Mouse (Mus musculus) urinary bladder, adult 2 months (tissue): Measurements from ENCODE around the gene Olfr711. TPM values are rescaled to one million over a fixed set of nuclear protein-coding genes. Genes with fewer than 3 reads are reported as not detected.
"Not testable (repeated sequence)": the region's sequence is repeated elsewhere in the genome, so short reads cannot be mapped to it uniquely, and the experiment has no call there.

Source experiments
- DNase-seq: peaks from one replicate; pipeline ENCODE4 v3.0.0; 2022; ENCODE audit warnings: low spot score
- polyA plus RNA-seq: library from polyadenylated mRNA; depleted of rRNA; stranded (reverse); fragments of >200 nt; gene quantifications from 2 replicates; pipeline ENCODE4 v1.2.3, GENCODE M21; 2012; rRNA removed

The Olfr711 gene
- not detected in 2 replicates for polyA plus RNA-seq

DNA sequence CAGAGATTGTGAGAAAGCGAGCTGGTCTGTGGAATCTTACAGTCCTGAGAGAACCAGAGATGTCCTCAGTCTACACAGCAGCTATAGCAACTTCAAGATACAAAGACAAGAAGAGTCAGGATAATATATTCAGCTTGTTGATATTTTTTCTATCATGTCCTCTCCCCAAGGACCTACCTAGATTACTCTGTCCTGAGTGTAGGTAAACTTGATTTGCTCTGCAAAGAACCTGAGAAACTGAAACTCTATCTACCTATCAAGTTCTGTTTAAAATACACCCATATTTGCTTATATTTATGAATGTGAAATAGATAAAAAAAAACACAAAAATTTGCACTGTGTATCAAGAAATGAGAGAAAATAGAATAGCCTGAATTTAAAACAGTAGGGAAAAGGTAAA is at the start of gene Olfr711:
Gene Olfr711, minus strand, starts transcription at position 101 of the 400 bp plus-strand sequence.
- DNase-seq = no peak

DNA sequence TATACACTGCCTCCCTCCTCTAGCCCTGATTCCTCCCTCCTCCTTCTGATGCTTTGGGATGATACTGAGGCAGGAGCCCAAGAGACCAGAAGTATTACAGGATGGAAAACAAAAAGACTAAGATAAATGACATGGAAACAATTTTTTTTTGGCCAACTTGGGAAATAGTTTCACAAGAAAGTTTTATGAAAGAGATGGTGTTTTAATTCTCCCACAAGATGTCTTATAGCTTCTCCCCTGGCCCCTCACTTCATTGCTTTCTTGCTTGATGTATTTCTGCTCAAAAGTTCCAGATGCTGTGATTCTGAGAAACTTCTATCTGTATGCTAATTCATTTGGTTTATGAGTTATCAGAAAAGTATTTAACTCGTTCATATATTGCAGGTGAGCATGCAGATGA is 30.7 kb upstream of the Olfr711 start, which contains the start of gene Olfr2:
Gene Olfr2, minus strand, starts transcription at position 101 of the 400 bp plus-strand sequence.
- no peak for DNase-seq

DNA sequence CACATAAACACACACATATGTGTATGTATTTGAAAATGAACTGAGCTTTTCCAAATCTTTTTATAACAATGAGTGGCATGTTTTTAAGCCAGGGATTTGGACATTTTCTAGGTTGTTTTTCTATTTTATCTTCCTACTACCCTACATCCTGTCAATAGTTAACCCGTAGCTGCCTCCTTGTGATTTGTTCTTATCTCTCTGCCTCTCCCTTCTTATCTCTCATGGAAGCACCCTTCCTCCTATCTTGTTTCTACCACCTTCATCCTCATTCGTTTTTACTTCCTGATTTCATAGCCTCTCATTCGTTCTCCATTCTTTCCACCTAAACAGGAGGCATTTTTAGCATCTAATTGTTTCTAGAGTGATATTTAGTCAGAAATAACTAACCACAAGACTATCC is 28.9 kb upstream of the Olfr711 start:
- no peak for DNase-seq

DNA sequence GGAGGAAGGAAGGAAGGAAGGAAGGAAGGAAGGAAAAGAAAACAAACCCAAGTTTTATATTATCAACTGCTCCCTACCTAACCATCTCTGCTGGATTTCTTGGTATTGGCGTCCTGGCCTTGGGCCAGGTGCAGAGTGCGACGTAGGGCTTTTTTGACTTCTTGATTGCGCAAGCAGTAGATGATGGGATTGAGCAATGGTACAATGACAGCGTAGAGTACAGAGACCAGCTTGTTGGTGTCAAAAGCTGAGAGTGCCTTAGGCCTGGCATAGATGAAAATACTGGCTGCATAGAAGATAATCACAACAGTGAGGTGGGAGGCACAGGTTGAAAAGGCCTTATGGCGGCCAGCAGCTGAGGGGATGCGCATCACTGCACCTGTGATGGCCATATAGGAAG is 25.5 kb upstream of the Olfr711 start:
- DNase-seq = no peak

DNA sequence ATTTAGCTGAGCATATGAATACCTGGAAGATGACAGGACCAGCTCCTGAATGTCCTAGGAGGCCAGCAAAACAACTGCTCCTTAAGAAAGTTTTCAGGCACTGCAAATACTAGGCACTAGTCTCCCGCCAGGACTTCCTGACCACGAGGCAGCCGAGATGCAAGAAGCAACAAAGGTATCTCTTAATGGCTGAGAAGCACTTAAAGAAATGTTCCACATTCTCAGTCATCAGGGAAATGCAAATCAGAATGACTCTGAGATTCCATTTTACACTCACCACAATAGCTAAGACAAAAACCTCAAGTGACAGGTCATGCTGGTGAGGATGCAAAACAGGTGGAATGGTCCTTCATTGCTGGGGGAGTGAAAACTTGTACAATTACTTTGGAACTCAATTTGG is 10.0 kb upstream of the Olfr711 start:
- no peak for DNase-seq

DNA sequence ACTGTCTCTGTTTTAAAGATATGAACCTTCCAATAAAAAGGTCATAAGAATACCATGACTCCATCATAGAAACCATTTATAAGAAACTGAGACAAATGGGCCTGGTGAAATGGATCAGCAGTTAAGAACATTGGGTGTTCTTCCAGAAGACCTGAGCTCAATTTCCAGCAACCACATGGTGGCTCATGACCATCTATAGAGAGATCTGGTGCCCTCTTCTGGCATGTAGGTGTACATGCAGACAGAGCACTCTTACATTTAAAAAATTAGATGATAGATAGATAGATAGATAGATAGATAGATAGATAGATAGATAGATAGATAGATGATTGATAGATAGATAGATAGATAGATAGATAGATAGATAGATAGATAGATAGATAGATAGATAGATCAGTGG is 7.8 kb downstream of the Olfr711 start:
- not testable (repeated sequence) for DNase-seq

DNA sequence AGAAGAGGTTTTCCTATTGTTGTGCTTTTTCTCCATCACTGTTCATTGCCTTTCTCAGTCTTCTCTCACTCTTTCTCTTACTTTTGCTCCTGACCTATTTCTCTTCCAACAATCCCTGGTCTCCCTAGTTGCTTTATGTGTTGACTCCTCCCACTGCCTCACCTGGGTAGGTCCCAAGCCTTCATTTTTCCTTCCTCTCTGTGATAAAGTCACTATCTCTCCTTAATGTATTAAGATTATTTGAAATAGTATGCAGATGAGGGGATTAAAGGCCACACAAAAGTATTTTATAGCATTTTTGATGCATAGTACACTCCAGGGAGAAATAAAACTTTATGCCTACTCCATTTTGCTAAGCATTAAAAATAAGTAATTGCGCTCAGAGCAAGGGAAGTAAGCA is 11.4 kb downstream of the Olfr711 start, which contains the start of gene Olfr6:
Gene Olfr6, minus strand, starts transcription at position 101 of the 400 bp plus-strand sequence.
- DNase-seq = no peak

DNA sequence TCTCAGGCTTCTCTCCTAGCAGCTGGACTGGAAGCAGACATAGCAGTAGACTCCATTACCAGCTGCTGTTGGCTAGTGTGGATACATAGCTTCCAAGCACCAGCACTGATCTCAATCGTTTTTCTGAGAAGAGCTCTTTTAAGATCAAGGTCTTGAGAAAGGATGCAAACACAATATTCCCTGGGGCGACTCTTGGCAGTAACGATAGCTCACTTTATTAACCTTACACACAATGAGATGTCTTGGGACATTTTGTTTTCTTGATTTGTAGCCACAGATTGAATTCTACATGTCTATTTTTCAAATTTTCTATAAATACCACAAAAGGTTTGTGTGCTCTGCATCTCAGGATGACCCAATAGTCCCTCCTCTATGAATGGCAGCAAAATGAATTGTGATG is 27.0 kb downstream of the Olfr711 start, which contains the start of gene Olfr710:
Gene Olfr710, minus strand, starts transcription at position 101 of the 400 bp plus-strand sequence.
- DNase-seq = no peak

DNA sequence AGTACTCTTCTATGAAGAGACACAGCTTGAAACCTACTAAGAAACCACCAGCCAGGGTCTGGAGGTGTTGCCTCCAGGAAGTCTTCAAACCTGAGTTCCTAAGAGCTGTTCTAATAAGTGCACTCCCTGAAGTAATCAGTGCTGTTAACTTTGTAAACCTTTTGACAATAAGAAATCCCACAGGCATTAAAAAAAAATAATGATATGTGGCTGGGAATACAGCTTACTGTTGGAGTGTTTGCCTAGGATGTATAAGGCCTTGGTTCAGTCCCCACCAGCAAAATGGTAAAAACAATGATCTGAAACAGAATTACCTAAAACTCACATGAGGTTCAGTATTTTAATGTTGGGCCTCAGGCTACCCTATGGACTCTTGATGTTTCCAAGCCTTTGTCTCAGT is 43.1 kb downstream of the Olfr711 start, which contains the start of gene Olfr709-ps1:
Gene Olfr709-ps1, minus strand, starts transcription at position 101 of the 400 bp plus-strand sequence.
- no peak for DNase-seq

DNA sequence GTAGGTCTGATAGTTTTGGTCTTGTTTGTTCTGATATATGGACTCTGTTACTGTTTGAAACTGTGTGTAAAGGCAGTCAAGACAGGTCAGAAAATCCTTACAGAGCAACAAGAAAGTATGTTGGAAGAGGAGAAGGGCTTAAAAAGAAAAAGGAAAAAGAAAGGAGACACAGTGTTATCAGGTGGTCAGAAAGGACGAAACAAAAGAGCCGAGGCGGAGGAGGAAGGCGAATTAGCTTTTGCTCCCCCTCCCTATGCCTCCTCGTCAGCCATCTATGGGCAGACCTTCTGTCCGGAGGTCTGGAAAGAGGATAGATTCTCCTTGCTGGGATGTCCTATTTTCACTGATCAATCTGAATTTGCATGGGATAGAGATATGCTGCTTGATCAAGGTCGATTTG is 54.3 kb downstream of the Olfr711 start:
- not testable (repeated sequence) for DNase-seq

Other genes starting within 250 kb of the Olfr711 start
- not detected in 2 replicates for gene Olfr697, start 233.0 kb downstream of the Olfr711 start, polyA plus RNA-seq
- not detected in 2 replicates for gene Olfr698, start 220.1 kb downstream of the Olfr711 start, polyA plus RNA-seq
- gene Olfr699, start 182.3 kb downstream of the Olfr711 start, polyA plus RNA-seq = not detected in 2 replicates
- gene Olfr700, start 166.6 kb downstream of the Olfr711 start, polyA plus RNA-seq = not detected in 2 replicates
- not detected in 2 replicates for gene Olfr701, start 161.3 kb downstream of the Olfr711 start, polyA plus RNA-seq
- gene Olfr702, start 141.6 kb downstream of the Olfr711 start, polyA plus RNA-seq = not detected in 2 replicates
- gene Olfr703, start 132.1 kb downstream of the Olfr711 start, polyA plus RNA-seq = not detected in 2 replicates
- not detected in 2 replicates for gene Olfr704, start 112.3 kb downstream of the Olfr711 start, polyA plus RNA-seq
- not detected in 2 replicates for gene Olfr705, start 98.6 kb downstream of the Olfr711 start, polyA plus RNA-seq
- not detected in 2 replicates for gene Olfr706, start 87.3 kb downstream of the Olfr711 start, polyA plus RNA-seq
- gene Olfr707, start 74.2 kb downstream of the Olfr711 start, polyA plus RNA-seq = not detected in 2 replicates
- gene Olfr1532-ps1, start 67.5 kb downstream of the Olfr711 start, polyA plus RNA-seq = not detected in 2 replicates
- not detected in 2 replicates for gene Olfr709-ps1, start 43.2 kb downstream of the Olfr711 start, polyA plus RNA-seq
- gene Olfr710, start 27.1 kb downstream of the Olfr711 start, polyA plus RNA-seq = not detected in 2 replicates
- gene Olfr6, start 11.5 kb downstream of the Olfr711 start, polyA plus RNA-seq = not detected in 2 replicates
- not detected in 2 replicates for gene Olfr2, start 30.6 kb upstream of the Olfr711 start, polyA plus RNA-seq
- gene Olfr713, start 55.7 kb upstream of the Olfr711 start, polyA plus RNA-seq = not detected in 2 replicates
- gene Olfr714, start 95.5 kb upstream of the Olfr711 start, polyA plus RNA-seq = not detected in 2 replicates
- not detected in 2 replicates for gene Olfr17, start 117.8 kb upstream of the Olfr711 start, polyA plus RNA-seq
- not detected in 2 replicates for gene Olfr715b, start 134.9 kb upstream of the Olfr711 start, polyA plus RNA-seq
- gene Olfr715, start 155.6 kb upstream of the Olfr711 start, polyA plus RNA-seq = not detected in 2 replicates
- gene Olfr716, start 162.9 kb upstream of the Olfr711 start, polyA plus RNA-seq = not detected in 2 replicates
- not detected in 2 replicates for gene Nlrp14, start 191.5 kb upstream of the Olfr711 start, polyA plus RNA-seq
- not detected in 2 replicates for gene Rbmxl2, start 234.0 kb upstream of the Olfr711 start, polyA plus RNA-seq